Mouse (Mus musculus) intestine, embryonic 16.5 days (tissue): ENCODE data around the gene Kirrel3. TPM values are rescaled to one million over a fixed set of nuclear protein-coding genes. Genes with fewer than 3 reads are reported as not detected.

Source experiments
- ATAC-seq: fragments of 200-750 bp; cut with Nextera tagmentation; 2 replicates; pipeline ENCODE4 v1.8.0; 2017; ENCODE audit warnings: moderate TSS enrichment, moderate library complexity
- H3K27ac ChIP-seq: fragments of 300-500 bp; sonication (generic); 2 replicates; pipeline ENCODE4 v1.5.1; 2014; ENCODE audit warnings: mild to moderate bottlenecking, low read length
- H3K27me3 ChIP-seq: fragments of 300-500 bp; sonication (generic); replicated peaks from 2 replicates; pipeline ENCODE4 v1.6.1; 2014; ENCODE audit warnings: low read length, control low read depth, mixed read lengths; ENCODE audit not compliant: control insufficient read depth, insufficient read depth
- H3K36me3 ChIP-seq: fragments of 300-500 bp; sonication (generic); 2 replicates; pipeline ENCODE4 v1.6.1; 2014; ENCODE audit warnings: low read length, control low read depth; ENCODE audit not compliant: control insufficient read depth, insufficient read depth
- H3K4me1 ChIP-seq: fragments of 300-500 bp; sonication (generic); 2 replicates; pipeline ENCODE4 v1.6.1; 2014; ENCODE audit warnings: low read length, control low read depth, mixed read lengths; ENCODE audit not compliant: control insufficient read depth, insufficient read depth
- H3K4me2 ChIP-seq: fragments of 300-500 bp; sonication (generic); 2 replicates; pipeline ENCODE4 v1.6.1; 2014; ENCODE audit warnings: low read depth, low read length, control low read depth
- H3K4me3 ChIP-seq: fragments of 300-500 bp; sonication (generic); 2 replicates; pipeline ENCODE4 v1.5.1; 2014; ENCODE audit warnings: mild to moderate bottlenecking, low read length
- H3K9ac ChIP-seq: fragments of 300-500 bp; sonication (generic); 2 replicates; pipeline ENCODE4 v1.6.1; 2014; ENCODE audit warnings: low read depth, low read length
- H3K9me3 ChIP-seq: fragments of 300-500 bp; sonication (generic); 2 replicates; pipeline ENCODE4 v1.6.1; 2016; ENCODE audit warnings: low read length, control low read depth; ENCODE audit not compliant: control insufficient read depth
- WGBS: fragments of 180-500 bp; shearing (Covaris S2); extraction: QIAGEN DNeasy Blood & Tissue Kit; methylation state at CpG from one replicate; pipeline ENCODE4 v1.1.7; 2014; 5-methylcytosine and 5-hydroxymethylcytosine counted together
- polyA plus RNA-seq: library from polyadenylated mRNA; unstranded; fragments of >200 nt; fragmentation: Nextera tagmentation; extraction: Ambion mirVana; gene quantifications from 2 replicates; pipeline ENCODE4 v1.2.1, GENCODE M21; 2015

Gene Kirrel3
- polyA plus RNA-seq, 1 experiment from 2014 or later, result 1.7 TPM

- WGBS, result 72% methylated on average over 2 of the region's 2 CpGs
- H3K4me2 ChIP-seq, result no peak overlapping the region
Observed at GRCm38 (mm10) chr9:35061446-35061845, 575.8 kb downstream of the Kirrel3 start.

More at GRCm38 (mm10) chr9:35061446-35061845, 575.8 kb downstream of the Kirrel3 start:
- Histone ChIP-seq H3K9me3 (no peaks in the 10 kb centered on the region), H3K9ac (no peak overlapping the region; the same call in 1 of the 2 replicates), H3K36me3 (no peaks in the 10 kb centered on the region), H3K27me3 (no peaks in the 10 kb centered on the region), H3K4me1 (0 out of 2 replicates have a peak, but pooled peaks cover 4% of the 10 kb centered on the region), H3K27ac (no peak overlapping the region), H3K4me3 (no peak overlapping the region)
- ATAC-seq, result no peak
